Mouse (Mus musculus) bone marrow macrophage, adult 2 months (primary cell): Measurements from ENCODE around the gene Slc25a16.

ENCODE experiments used
- CTCF ChIP-seq: IDR thresholded peaks from 2 replicates; pipeline ENCODE4 v1.5.1; 2012; ENCODE audit warnings: low read depth, mild to moderate bottlenecking, low read length, moderate library complexity
- POLR2A ChIP-seq: IDR thresholded peaks from 2 replicates; pipeline ENCODE4 v1.6.1; 2012; ENCODE audit warnings: mild to moderate bottlenecking, low read depth, low read length, borderline replicate concordance

DNA sequence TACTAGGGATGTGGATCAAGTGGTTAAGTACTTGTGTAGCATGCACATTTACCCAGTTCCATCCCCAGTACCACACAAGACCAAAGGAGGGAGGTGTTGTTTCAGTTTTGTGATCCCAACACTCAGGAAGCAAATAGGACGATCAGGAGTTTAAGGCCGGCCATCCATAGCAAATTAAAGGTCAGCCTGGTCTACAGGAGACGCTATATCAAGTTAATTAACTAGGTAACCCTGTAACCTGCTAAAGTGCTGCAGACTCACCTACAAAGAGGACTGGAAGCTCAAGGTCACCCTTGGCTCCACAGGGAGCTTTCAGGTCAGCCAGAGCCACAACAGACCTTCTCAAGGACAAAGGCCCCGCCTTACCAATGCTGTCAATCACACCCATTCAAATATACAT lies 23.7 kb upstream of the Slc25a16 start:
- TF ChIP-seq CTCF: no peak
- TF ChIP-seq POLR2A: no peak
